Mouse (Mus musculus): ENCODE results near the gene Rab7b.

The Rab7b gene

DNA sequence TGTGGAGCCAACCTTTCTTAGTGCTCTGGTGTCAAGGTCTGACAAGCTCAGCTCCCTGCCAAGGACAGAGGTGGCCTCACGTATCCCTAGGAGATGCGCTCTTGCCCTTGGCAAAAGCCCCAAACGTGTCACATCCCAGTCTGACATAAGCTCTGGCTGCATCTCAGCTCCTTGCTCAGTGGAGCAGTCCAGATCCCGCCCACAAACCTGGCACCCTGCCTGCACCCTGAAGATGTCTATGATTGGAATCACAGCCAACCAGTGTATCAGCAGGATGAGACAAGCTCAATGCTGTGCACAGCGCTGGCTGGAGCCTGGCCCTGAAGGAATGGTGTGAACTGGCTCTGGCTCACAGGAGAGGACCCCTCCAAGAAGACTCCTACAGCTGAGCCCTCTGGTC, 48.8 kb downstream of the Rab7b start:
- peak; percentile 19 for DNase-seq (ENCODE audit: low read depth, low spot score)

DNA sequence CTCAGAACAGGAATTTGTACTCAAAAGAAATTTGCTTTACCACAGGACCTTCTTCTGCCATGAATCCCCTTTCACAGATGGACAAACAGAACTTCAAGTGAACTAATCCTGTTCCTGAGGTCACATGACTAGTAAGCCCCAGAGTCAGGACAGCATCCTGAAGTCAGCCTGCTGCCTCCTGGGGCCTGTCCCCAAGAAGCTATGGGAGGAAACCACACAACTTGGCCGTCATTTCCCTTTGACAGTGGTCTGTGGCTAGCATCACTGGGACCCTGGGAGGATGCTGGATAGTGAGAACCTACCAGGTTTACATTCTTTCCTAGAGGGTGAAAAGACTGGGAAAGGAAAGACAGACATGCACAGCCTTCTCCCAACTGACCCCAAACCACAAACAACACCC, 50.3 kb downstream of the Rab7b start:
- DNase-seq (ENCODE audit: low read depth, low spot score) = no peak

DNA sequence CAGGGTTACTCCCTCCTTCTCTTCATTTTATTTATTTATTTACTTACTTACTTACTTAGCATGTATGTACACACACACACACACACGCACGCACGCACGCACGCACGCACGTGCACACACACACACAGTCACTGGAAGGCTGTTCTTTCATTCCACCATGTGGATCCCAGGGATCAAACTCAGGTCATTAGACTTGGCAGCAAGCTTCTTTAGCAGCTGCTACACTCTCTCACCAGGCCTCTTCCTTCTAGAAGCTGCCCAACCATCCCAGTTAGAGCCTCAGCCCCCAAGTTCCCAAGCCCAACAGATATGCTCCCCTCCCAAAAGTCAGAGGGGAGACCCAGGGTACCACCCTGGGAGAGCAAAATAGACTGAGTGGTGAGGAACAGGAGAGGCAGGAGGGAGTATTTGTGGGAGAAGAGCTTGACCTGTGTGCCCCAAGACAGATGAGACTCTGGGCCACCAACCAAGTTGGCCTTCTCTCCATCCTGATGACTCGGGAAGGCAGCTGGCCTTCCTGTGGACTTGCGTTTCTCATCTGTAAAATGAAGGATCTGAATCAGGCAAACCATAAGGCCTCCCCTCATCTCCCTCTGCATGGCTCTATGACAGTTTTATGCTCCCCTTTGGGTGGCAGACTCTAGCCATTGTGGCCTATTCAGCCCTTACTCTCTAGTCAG, 51.1 kb downstream of the Rab7b start:
- DNase-seq (ENCODE audit: low read depth, low spot score) = no peak

GRCm38 (mm10) chr1:131743868-131744464, 55.5 kb downstream of the Rab7b start, which contains the start of gene Slc26a9:
TSS of gene Slc26a9 (plus strand) at chr1:131744022.
- no peak for DNase-seq (ENCODE audit: low read depth, low spot score)

- peak; percentile 92 for DNase-seq (ENCODE audit: low read depth, low spot score)
Observed at GRCm38 (mm10) chr1:131745391-131745790, 56.9 kb downstream of the Rab7b start.

DNA sequence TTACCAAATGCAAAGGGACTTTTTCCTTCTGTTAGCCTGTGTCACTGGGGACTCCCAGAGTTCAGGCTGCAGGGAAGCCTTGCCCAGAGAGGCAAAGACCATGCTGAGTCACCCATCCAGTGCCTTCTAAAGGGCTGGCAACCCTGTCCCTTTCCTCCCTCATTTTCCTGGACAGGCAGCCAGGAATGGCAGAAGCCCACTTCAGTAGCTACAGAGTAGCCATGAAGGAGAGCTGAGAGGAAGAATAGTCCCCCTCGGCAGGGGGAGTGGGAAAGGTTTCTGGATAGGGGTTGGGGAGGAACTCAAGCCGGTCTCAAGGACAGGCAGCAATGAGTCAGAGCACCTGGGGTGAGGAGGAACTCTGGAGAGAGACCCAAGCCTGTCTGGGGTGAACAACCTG, 59.3 kb downstream of the Rab7b start:
- no peak for DNase-seq (ENCODE audit: low read depth, low spot score)

DNA sequence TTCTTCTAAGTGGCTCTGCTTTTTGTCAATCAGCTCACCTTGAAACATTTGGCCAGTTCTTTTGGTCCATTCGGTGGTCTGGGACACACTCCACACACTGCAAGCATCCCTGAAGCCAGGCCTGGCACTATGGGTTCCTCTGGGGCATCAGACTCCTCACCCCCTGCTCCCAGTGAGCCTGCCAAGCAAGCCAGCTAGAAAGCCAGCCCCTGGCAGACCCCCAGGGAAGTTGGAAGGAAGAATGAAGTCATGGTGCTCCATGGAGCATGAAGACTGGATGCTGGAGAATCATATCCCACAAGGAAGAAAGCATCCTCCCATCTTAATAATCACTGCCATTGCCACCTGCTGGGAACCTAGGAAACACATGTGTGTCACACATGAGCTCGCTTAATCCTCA, 60.1 kb downstream of the Rab7b start:
- DNase-seq (ENCODE audit: low read depth, low spot score) = no peak

DNA sequence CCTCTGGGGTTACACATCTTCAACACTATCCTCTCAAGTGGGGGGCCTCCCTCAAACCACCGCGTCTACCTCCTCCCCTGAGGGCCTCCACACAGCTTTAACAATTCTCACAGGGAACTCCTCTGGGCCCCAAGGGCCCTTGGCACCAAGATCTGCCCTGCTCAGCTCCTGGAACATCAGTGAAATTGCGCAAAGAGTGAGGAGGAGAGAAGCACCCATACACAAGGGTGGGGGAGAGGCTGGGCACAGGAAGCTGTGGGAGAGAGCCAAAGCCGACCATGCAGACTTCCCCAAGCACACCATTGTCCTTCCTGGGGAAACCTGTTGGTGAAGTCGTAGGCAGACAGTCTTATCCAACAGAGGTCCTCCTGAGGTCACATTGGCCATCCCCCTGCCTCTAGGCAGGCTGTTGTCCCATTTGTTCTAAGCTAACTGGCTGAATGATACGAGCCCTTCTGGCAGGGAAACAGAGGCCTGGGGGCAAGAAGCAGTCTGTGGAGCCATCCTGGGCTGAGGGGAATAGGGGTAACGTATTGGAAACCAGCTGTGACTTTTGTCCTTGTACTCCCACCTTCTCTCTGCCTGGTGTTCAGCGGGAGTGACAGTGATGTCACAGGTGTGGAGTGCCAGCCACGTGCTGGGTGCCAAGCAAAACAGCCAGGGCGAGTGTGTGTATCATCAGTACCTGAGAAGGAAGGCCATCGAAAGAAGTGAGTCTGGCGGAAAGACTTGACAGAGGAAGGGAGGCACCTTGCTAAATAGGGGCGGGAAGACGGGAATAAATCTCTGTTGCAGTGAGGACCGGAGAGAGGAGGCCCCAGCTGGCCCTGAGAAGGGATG, 61.4 kb downstream of the Rab7b start:
- DNase-seq (ENCODE audit: low read depth, low spot score) = no peak

GRCm38 (mm10) chr1:131751181-131751890, 62.8 kb downstream of the Rab7b start:
- DNase-seq (ENCODE audit: low read depth, low spot score) = no peak

- DNase-seq (ENCODE audit: low read depth, low spot score) = no peak
Observed at GRCm38 (mm10) chr1:131751891-131752311, 63.4 kb downstream of the Rab7b start.

- no peak for DNase-seq (ENCODE audit: low read depth, low spot score)
Observed at GRCm38 (mm10) chr1:131754212-131754829, 65.8 kb downstream of the Rab7b start.

- DNase-seq (ENCODE audit: low read depth, low spot score) = no peak
Observed at GRCm38 (mm10) chr1:131754916-131755315, 66.4 kb downstream of the Rab7b start.

DNA sequence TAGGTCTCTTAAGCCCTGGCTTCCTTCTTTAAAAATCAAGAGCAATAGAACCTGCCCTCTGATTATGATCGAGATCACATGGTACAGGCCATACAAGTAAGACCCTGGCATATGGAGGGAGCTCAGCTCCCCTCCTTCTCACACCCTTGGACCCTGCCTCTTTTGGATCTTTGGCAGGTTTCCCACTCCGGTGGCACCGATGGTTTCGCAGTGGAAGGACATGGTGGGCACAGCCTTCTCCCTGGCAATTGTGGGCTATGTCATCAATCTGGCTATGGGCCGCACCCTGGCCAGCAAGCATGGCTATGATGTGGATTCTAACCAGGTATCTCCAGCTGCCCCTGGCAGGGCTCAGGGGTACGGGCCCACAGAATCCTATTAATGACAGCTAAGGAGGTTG, 68.7 kb downstream of the Rab7b start:
- no peak for DNase-seq (ENCODE audit: low read depth, low spot score)

- DNase-seq (ENCODE audit: low read depth, low spot score) = no peak
Observed at GRCm38 (mm10) chr1:131758796-131759195, 70.3 kb downstream of the Rab7b start.

GRCm38 (mm10) chr1:131759667-131760427, 71.4 kb downstream of the Rab7b start:
- DNase-seq (ENCODE audit: low read depth, low spot score) = no peak

DNA sequence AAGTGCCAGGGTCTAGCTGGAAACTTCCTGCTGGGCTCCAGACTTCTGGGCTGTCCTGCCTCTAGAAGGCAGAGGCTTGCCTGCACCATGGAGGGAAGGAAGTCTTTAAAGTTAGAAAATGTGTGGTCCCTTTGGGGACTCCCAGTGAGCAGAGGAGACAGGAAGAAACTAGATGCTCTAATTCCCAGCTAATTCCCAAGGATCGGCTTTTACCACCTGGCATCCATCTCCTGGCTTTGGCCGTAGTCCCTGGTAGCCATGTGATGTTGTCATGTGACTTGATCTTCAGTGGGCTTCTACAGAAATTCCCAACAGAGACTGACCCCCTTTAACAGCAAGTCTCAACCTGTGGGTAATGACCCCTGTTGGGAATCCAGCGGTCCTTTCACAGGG, 71.9 kb downstream of the Rab7b start:
- DNase-seq (ENCODE audit: low read depth, low spot score) = no peak

DNA sequence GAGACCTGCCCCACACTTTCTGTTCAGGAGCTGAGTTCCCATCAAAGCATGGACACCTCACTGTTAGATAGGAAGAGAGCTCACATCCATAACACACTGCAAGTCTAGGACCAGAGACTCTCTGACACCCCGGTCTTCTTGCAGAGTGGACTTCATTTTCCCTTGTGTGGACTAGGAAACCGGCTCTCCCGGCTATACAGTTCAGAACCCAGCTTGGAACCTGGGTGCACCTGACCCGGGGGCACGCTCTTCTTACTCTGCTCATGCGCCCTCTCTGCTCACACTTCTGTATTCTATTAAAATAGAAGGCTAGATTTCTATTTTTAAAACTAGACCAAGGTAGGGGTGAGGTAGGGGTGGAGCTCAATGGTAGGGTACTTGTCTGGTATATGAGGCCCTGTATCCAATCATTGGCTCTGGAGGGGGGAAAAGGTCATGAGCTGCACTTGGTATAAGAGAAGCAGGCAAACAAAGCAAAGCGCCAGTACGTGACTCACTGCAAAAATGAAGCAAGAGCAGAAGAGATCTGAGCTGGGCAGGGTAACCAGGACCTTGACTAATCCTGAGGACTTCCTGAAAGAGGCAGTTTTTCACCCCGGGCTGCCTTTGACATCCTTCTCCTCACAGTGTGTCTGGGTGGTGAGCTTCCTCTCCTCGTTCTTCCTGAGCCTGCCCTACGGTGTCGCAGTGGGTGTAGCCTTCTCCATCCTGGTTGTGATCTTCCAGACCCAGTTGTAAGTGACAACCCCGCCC, 72.8 kb downstream of the Rab7b start:
- DNase-seq (ENCODE audit: low read depth, low spot score) = no peak

DNA sequence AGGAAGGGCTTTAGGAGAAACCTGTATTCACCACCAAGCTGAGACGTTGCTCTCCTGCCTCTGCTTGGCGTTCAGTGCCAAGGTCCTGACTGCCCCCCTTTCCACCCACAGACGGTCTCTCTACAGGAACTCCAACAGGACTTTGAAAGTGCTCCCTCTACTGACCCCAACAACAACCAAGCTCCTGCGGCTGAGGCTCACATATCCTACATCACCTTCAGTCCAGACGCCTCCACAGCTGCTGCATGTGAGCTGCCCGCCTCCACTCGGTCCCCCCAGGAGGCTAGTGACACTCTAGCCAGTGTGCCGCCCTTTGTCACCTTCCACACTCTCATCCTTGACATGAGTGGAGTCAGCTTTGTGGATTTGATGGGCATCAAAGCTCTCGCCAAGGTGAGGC, 75.2 kb downstream of the Rab7b start:
- no peak for DNase-seq (ENCODE audit: low read depth, low spot score)

DNA sequence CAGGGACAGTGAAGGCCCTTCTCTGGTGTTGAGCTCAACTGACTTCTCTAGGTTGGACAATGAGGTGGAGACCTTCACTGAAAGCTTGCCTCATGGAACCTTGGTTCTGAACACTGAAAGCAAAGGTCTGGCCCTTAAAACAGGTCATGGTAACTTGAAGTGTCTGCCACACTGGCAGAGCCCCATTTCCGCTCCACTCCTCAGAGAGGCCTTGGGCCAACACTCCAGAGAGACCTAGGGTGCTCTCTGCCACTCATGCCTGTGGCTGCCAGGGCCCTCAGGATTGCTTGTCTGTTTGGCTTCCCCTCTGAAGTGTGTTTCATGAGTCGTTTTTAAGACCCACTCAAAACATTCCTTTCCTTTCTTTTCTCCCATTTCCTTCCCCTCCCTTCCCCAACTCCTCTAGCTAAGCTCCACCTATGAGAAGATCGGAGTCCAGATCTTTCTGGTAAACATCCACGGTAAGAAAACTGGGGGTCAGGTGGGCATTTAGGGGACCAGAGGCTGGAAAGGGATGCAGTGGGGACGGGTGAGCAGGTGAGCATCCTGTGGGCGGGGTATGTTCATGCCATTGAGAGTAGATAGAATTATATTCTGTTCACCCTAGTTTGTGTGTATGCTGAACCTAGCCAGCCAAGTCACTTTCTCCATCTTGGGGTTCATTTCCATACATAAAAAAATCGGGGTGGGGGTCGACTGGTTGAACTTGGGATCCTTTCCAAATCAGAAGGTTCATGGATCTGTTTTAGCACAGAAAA, 76.3 kb downstream of the Rab7b start:
- no peak for DNase-seq (ENCODE audit: low read depth, low spot score)

Data from ZHBTc4 (cell line).